Mouse (Mus musculus) left cerebral cortex, postnatal 36 days (tissue): ENCODE measurements around the gene Lyar. TPM values are rescaled to one million over a fixed set of nuclear protein-coding genes. Genes with fewer than 3 reads are reported as not detected.
A peak's percentile ranks its signal among the peaks of the same experiment; 100 is the strongest.

Experiments
- DNase-seq, 2 experiments: peaks; one replicate each; pipeline ENCODE4 v3.0.0; 2021 to 2022; ENCODE audit warnings: low spot score in 2 of 2, mixed read lengths in 1 of 2
- intact Hi-C: fragments of 180-260 bp; cut with DNase I; formaldehyde crosslinking; loops from one replicate; pipeline ENCODE4 v1.15.1; 2025
- total RNA-seq, 2 experiments: library from RNA; stranded (reverse); gene quantifications; 2 replicates each; pipeline ENCODE4 v1.2.3; 2021

The Lyar gene
- total RNA-seq, 2 experiments from 2014 or later = 9.6 to 11.4 TPM

DNA sequence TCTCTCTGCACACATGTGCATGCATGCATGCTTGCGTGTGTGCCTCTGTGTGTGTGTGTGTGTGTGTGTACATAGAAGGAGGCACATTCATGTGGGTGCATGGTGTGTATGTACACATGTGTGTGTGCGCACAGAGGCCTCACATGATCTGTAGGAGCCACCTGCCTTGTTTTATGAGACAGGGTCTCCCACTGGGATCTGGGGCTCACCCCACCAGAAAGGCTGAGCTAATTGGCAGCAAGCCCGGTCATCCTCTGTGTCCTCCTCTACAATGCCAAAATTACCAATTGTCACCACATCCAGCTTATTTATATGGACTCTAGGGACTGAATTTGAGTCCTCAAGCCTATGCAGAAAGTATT lies 21.2 kb downstream of the Lyar start:
- DNase-seq = no peak
- intact Hi-C loops = no loop called here

DNA sequence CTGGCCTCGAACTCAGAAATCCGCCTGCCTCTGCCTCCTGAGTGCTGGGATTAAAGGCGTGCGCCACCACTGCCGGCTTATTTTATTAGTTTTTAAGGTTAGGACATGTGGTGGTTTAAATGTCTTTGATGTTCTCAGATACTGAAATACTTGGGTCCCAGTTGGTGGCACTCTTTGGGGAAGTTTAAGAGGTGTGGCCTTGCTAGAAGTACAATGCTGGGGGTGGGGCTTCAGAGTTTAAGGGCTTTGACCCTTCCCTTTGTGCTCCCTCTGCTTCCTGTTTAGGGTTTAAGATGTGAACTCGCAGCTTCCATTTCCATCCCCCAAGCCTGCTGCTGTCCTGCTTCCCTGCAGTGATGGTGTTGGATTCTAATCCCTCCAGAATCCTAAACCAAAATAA lies 21.7 kb downstream of the Lyar start:
- no peak for DNase-seq

DNA sequence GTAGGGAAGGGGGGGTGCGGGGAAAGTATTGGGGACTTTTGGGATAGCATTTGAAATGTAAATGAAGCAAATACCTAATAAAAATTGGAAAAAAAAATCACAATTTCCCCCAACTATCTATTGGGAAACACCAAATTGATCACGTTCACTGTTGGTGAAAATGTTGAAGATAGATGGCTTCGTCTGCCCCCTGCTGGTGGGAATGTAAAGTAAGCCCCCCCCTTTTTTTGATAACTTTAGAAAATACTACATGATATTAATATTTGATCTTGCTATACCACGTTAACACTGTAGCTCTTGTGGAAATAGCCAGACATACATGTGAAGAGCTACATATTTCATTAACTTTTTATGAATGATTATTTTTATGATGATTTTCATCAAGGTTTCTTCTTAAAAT lies 34.9 kb downstream of the Lyar start:
- intact Hi-C loops = no loop called here
- DNase-seq = no peak

More for the DNA sequence above, 21.7 kb downstream of the Lyar start:
- intact Hi-C loops = no loop called here

DNA sequence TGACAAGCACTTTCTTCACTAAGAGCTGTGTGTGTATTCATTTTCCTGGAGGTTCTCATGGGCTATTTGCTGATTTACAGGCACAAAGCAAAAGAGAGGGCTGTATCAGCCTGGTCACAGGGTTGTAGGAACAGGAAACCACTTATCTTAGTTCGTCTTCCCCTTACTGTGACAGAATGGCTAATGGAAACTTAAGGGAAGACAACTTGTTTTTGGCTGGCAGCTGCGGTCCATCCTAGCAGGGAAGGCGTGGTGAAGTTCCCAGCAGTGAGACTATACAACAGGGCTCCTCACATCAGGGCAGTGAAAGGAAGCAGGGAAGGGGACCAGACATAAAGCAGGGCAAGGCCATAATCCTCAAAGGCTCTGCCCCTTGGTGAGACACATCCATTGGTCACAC lies 35.4 kb downstream of the Lyar start:
- no peak for DNase-seq
- intact Hi-C loops = no loop called here

DNA sequence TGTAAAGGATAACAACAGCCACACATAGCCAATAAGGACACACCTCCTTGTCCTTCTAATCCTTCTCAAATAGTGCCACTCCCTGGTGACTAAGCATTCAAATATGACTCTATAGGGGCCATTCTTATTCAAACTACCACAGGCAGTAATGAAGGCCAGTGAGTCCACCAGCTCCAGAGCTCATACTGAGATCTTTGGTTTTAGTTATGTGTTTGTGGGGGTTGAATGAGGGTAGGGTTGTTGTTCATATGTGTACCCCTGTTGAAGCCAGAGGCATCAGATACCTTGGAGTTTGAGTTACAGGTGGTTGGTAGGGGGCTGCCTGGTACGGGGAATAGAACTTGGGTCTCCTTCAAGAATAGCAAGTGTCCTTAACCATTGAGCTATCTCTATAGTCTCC lies 36.3 kb downstream of the Lyar start:
- intact Hi-C loops = no loop called here
- no peak for DNase-seq

DNA sequence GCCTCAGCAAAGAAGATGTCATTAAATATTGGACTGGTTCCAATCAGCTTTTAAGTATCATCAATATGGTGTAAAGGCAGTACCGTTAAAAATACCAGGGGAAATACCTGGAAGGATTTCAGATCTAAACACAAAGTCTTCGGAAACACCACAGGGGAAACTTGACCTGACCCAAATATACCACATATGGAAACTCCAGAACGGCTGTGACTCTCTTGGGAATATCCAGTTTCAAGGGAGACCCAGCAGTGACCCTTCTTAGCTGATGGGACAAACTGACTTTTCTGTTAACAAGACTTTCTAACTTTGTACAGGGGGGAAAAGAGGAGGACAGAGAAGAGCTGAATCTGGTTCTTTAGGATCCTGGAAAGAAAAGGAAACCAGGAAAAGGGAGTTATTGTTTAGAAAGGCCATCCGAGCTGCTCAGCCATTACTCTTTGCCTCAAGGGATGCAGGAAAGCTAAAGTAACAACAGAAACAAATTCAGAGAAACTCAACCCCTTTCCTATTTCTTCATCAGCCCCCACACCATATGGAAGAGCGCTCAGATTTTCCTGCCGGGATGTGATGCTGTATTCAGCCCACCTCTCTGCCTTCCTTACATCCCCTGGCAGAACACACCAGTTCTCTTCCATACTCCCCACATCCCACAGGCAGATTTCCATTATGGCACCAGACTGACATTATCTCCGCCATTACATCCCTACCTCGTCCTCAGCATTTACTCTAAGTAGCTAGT lies 37.9 kb downstream of the Lyar start:
- DNase-seq = peak in 1 of 2 experiments; percentile 16
- intact Hi-C loops = no loop called here

DNA sequence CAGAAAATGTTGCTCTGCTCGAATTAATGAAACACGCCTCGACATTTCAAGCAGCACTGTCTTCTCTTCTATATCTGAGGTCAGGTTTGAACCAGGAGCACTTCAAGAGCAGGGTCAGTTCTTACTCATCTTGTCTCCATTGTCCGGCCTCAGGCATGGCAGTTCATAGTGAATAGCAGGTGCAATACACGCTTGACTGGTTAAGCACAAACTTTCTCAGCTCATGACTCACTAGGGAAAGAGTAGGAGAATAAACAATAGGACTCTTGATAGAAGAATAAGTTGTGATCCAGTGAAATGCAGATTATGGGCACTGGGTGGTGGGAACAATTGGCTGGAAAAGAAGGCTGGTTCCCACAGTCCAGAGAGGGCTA lies 38.5 kb downstream of the Lyar start:
- intact Hi-C loops = no loop called here

DNA sequence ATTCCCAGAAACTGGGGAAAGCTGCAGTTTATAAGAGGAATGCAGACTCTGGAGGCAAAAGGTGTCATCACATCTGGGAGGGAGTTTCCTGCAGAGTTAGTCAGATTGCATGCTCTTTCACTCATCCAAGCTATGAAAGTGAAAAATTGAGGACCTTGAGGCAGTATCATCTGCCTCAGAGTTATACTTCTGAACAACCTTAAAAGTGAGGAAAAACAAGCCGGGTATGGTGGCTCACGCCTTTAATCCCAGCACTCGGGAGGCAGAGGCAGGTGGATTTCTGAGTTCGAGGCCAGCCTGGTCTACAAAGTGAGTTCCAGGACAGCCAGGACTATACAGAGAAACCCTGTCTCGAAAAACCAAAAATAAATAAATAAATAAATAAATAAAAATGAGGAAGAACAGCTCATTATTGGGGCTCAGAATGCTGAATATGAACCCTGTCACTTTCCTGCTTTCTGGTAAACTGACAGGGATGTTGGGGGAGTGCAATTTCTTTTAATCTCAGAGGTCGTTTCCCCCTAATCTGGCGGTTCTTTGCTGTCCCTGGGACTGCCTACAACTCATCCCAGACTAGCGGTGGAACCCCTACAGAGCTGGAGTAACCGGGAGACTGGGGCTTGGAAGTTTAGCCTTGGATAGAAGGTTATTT lies 39.3 kb downstream of the Lyar start:
- intact Hi-C loops = loop anchor here (2.0 kb wide), 1 partner anchor 39 kb away; the partner anchor contains the start of genes Lyar and Zbtb49
- no peak for DNase-seq

More for the DNA sequence above, 38.5 kb downstream of the Lyar start:
- no peak for DNase-seq

DNA sequence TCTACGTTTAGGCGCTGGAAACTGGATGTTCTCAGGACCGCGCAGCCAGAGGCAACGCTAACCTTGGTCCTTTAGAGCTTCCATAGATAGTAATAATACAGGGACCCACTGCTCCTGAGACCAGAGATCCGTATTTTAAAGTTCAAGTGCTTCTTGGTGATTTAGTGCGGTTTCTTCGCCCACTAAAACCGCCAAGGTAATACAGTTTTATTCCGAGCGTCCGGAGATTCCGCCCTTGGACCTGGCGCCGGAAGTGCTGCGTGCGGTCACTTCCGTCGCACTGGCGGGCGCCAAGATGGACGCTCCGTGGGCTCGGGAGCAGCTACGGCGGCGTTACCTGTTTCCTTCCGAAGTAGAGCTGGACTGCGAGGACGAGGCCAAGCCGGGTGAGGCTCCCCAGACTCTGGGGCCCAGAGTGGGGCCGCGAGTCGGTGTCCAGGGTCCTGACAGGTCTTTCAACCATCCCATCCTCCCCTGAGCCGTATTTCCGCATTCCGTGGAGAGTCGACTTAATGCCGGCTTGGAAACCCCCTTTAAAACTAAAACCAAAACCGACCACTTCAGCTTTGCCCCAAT lies 39.9 kb downstream of the Lyar start, which contains the start of gene Tmem128:
TSS of gene Tmem128 (plus strand) at position 79 of the 576 bp plus-strand sequence.
- peak; percentile 80 to 82 for DNase-seq
- intact Hi-C loops = loop anchor here (2.0 kb wide), 1 partner anchor 39 kb away; the partner anchor contains the start of genes Lyar and Zbtb49

DNA sequence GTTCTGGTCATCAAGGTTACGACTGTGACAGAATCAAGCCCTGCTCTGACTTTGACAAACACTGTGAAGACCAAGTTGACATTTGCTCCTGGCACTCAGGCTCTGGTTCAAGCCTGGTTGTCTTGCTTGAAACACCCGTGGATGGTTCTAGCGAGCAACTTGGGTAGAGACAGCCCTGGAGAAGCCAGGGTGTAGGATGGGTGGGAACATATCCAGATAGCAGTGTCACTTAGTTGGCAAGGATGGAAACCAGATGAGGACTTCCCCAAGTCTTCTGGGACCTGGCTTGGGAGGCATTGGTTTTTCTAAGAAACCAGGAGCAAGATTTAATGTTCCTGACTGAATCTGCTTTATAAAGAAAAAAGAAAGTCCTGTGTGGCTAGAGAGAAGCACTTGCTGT lies 50.7 kb downstream of the Lyar start:
- DNase-seq = no peak
- intact Hi-C loops = no loop called here

DNA sequence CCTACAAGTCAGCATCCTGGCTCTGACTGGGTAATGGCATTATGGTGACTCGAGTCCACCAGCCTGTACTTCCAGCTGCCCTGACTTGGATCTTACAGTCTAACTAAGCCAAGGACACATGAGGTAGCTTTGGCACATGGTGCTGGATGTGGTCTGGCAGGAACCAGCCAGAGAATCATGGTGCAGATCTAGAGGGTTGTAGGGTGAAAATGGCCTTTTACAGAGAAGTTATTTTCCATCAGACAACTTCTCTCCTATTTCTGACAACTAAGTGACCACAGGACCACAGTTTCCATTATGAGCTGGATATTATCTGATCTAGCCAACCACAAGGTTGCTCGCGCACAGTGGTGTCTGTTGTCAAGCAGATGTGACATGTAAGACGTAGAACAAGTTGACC lies 53.6 kb downstream of the Lyar start:
- intact Hi-C loops = no loop called here

DNA sequence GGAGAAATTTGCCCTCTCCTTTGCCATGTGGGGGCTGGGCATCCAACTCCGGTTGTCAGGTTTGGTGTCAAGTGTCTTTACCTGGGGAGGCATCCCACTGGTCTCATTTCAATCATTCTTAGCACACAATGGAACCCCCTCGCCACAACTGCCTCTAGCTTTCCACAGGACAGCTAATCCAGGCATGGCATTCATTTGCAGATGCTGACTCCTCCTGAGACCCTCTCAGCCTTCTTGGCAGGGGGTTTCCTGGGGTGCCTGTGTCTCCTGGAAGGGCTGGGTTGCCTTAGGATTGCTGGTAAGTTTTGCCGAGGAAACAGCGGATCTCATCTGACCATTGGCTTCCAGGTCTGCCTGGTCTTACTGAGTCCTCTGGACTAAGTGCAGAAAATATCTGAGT lies 55.5 kb downstream of the Lyar start, which contains the start of gene Otop1:
TSS of gene Otop1 (plus strand) at position 202 of the 400 bp plus-strand sequence.
- intact Hi-C loops = no loop called here
- DNase-seq = no peak

More for the DNA sequence above, 53.6 kb downstream of the Lyar start:
- no peak for DNase-seq

DNA sequence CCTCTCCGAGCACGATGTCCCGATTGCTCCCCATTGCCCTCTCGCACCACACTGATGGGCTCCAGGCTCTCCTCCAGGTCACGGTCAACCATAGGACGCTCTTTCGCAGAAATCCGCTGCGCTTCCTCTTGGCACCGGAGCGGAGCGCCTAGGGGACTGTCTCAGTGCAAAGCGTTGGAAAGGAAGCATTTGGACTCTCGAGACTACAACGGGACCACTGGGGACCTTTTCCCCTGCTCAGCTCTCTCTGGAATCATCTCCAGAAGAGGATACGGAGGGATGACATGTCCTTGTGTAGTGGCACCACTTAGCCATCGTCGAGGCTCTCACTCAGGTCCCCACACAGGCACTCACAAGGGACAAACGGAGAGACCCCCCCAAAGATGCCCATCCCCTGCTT lies 56.2 kb downstream of the Lyar start:
- no peak for DNase-seq
- intact Hi-C loops = no loop called here

DNA sequence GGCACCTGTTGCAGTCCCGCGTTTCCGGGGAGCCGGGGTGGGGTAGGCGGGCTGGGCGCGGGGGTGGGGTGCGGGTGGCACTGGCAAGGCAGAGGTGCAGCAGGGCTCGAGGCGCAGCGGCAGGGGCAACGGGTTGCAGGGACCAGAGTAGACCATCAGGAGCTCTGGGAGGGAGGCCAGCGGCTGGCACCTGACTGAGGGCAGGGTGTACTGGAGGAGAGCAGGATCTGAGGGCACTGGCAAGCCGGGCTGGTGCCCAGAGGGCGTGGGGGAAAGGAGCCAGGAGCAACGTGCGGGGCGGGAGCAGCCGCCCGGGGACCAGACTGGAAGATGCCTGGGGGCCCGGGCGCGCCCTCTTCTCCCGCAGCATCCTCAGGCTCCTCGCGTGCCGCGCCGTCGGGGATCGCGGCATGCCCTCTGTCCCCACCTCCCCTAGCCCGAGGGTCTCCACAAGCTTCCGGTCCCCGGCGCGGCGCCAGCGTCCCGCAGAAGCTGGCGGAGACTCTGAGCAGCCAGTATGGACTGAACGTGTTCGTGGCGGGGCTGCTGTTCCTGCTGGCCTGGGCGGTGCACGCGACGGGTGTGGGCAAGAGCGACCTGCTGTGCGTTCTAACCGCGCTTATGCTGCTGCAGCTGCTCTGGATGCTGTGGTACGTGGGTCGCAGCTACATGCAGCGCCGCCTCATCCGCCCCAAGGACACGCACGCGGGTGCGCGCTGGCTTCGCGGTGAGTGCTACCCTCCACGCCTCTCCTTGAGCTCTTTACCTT lies 57.0 kb downstream of the Lyar start:
- intact Hi-C loops = no loop called here
- DNase-seq = no peak

DNA sequence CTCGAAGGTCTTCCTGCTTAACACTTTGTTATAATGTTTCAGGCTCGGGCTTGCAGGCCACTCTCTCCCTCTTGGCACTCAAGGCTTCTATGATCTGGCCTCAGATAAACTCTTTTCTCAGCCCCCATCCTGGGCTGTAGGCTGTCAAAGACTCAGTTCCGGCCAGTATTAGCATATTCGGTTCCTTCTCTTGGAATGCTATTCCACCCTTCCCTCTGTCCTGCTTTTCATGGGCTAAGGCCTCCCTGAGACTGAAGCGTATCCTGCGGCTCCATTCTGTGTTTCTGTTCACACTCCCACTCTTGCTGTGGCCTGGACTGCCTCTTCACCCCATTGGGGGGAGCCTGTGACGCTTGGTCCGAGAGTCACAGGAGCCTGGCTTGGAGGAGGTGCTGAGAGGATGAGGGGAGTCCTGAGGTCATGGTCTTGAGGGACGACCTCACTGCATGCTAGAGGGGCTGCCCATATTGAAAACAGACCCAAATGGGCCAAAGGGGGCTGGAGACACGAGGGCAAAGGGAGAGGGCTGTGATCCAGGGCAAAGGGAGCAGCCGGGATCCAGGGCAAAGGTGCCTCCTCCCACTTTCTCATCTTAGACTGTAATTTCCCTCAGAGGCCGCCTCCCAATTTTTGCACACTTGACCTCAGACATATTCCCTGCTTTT lies 57.8 kb downstream of the Lyar start:
- intact Hi-C loops = no loop called here
- no peak for DNase-seq

DNA sequence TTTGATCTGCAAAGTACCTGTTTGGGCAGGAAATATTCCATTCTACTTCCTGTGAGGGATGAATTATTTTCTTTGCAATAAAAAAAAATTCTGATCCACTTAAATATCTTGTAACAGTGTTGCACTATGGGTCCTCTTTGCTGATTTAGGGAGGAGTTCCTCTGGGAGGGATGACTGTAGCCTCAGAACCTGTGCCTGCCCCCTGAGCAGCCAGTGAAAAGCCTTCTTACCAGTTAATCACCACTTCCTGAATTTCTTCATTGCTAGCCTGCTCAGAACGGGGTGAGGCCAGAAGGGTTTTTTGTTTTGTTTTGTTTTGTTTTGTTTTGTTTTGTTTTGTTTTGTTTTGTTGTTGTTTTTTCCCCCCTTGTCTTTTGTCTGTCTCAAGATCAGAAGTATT lies 59.8 kb downstream of the Lyar start:
- no peak for DNase-seq
- intact Hi-C loops = no loop called here
